Mouse (Mus musculus) heart, adult 2 months (tissue): ENCODE results near the gene Ncor2. TPM values are rescaled to one million over a fixed set of nuclear protein-coding genes. Genes with fewer than 3 reads are reported as not detected.

Source experiments
- DNase-seq, 2 experiments: peaks; one replicate each; pipeline ENCODE4 v3.0.0; 2021
- H3K27ac ChIP-seq: fragments of 200-600 bp; 2 replicates; pipeline ENCODE4 v1.8.1; 2022
- H3K27me3 ChIP-seq: fragments of 200-500 bp; 2 replicates; pipeline ENCODE4 v1.6.1; 2012; ENCODE audit warnings: mild to moderate bottlenecking, low read length, inconsistent platforms, mixed read lengths; ENCODE audit not compliant: control insufficient read depth, insufficient read depth
- H3K36me3 ChIP-seq: fragments of 200-500 bp; 2 replicates; pipeline ENCODE4 v1.6.1; 2012; ENCODE audit warnings: low read length, inconsistent platforms; ENCODE audit not compliant: control insufficient read depth, insufficient read depth
- H3K4me1 ChIP-seq: fragments of 200-500 bp; 2 replicates; pipeline ENCODE4 v1.6.1; 2011; ENCODE audit warnings: low read length; ENCODE audit not compliant: control insufficient read depth, insufficient read depth
- H3K4me3 ChIP-seq: fragments of 200-600 bp; 2 replicates; pipeline ENCODE4 v1.8.1; 2022
- H3K79me2 ChIP-seq: fragments of 200-500 bp; replicated peaks from 2 replicates; pipeline ENCODE4 v1.6.1; 2012; ENCODE audit warnings: mild to moderate bottlenecking, inconsistent platforms, low read length, moderate library complexity, mixed read lengths; ENCODE audit not compliant: control insufficient read depth, insufficient read depth
- H3K9ac ChIP-seq: fragments of 200-500 bp; 2 replicates; pipeline ENCODE4 v1.6.1; 2012; ENCODE audit warnings: low read depth, mild to moderate bottlenecking, control low read depth, inconsistent platforms, low read length, mixed read lengths
- CTCF ChIP-seq: fragments of 200-600 bp; IDR thresholded peaks from 2 replicates; pipeline ENCODE4 v1.8.1; 2022; ENCODE audit warnings: antibody characterized with exemption, mild to moderate bottlenecking, moderate library complexity
- EP300 ChIP-seq: fragments of 200-500 bp; IDR thresholded peaks from 2 replicates; pipeline ENCODE4 v1.6.1; 2011; ENCODE audit warnings: low read depth, low read length, control low read depth; ENCODE audit not compliant: insufficient read depth
- POLR2A ChIP-seq: fragments of 200-500 bp; IDR thresholded peaks from 2 replicates; pipeline ENCODE4 v1.6.1; 2011; ENCODE audit warnings: mild to moderate bottlenecking, low read depth, low read length, control low read depth; ENCODE audit not compliant: insufficient read depth
- WGBS: fragments of 180-500 bp; shearing (Covaris S2); methylation state at CpG from one replicate; pipeline ENCODE4 v1.1.7; 2018; 5-methylcytosine and 5-hydroxymethylcytosine counted together
- intact Hi-C: fragments of 180-260 bp; cut with DNase I; formaldehyde crosslinking; loops from one replicate; pipeline ENCODE4 v1.15.1; 2025
- polyA plus RNA-seq: library from polyadenylated mRNA; depleted of rRNA; stranded (reverse); fragments of >200 nt; gene quantifications from 2 replicates; pipeline ENCODE4 v1.2.3, GENCODE M21; 2012; rRNA removed
- total RNA-seq, 2 experiments: library from RNA; stranded (reverse); gene quantifications; 2 replicates each; pipeline ENCODE4 v1.2.3; 2021

The Ncor2 gene
- total and polyA plus RNA-seq, 3 experiments: 39.1 to 77.5 (median 73.5) TPM

DNA sequence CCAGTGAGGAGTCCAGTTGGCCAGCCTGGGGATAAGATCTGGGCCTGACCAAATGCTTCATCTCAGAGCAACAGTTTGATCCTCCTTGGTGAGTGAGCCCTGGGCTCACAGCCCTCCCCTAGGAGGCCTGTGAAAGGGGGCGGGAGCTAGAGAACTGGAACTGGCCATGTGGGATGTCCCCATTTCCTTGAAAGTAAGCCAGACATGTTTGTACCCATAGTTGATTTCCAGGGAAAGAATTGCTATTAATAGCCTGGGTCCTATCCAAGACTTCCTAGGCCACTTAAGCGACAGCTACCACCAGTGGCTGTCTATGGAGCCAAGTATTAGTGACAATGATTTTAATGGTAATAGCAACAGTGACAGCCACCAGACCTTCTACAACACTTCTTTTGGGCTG is 189.3 kb downstream of the Ncor2 start:
- Histone ChIP-seq H3K79me2 (no peaks in the 10 kb centered on the region), H3K36me3 (no peaks in the 10 kb centered on the region), H3K9ac (no peak overlapping the region), H3K4me1 (peaks cover 13% of the 10 kb centered on the region), H3K4me3 (no peak overlapping the region), H3K27me3 (no peaks in the 10 kb centered on the region), H3K27ac (peak overlapping the region; percentile 37)
- intact Hi-C loops: no loop called here
- no peak for TF ChIP-seq CTCF
- 0 out of 2 replicates have a peak, but pooled peaks have one; percentile 28 for TF ChIP-seq EP300
- no peak for TF ChIP-seq POLR2A
- peak in 1 of 2 experiments; percentile 59 for DNase-seq
- WGBS: 25% methylated on average over 2 of the region's 2 CpGs

- peaks cover 6% of the 10 kb centered on the region for H3K4me1 ChIP-seq
- intact Hi-C loops: no loop called here
- TF ChIP-seq CTCF: no peak
- H3K4me3 ChIP-seq: no peak overlapping the region
- H3K27me3 ChIP-seq: no peaks in the 10 kb centered on the region
- no peaks in the 10 kb centered on the region for H3K36me3 ChIP-seq
- H3K27ac ChIP-seq: no peak overlapping the region
- no peak for DNase-seq
- H3K9ac ChIP-seq: no peak overlapping the region
- WGBS: 89% methylated on average over 5 of the region's 5 CpGs
- H3K79me2 ChIP-seq: no peaks in the 10 kb centered on the region
These were observed 192.4 kb downstream of the Ncor2 start for GRCm38 (mm10) chr5:124986656-124987055.

DNA sequence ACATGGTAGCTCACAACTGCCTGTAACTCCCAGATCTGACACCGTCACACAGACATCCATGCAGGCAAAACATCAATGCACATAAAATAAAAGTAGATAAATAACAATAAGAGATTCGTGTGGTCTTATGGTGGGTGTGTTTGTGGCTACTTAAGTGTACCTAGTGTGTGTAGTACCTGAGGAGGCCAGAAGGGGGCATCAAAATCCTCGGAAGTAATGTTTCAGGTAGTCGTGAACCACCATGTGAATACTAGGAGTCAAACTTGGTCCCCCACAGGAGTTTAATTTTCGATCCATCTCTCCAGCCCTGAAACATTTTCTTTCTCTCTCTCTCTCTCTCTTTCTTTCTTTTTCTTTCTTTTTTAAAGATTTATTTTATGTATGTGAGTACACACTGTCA is 192.8 kb downstream of the Ncor2 start:
- Histone ChIP-seq H3K27ac (no peak overlapping the region), H3K27me3 (no peaks in the 10 kb centered on the region), H3K9ac (no peak overlapping the region), H3K4me1 (peaks cover 6% of the 10 kb centered on the region), H3K4me3 (no peak overlapping the region), H3K36me3 (no peaks in the 10 kb centered on the region), H3K79me2 (no peaks in the 10 kb centered on the region)
- no peak for DNase-seq
- WGBS: 94% methylated on average over 5 of the region's 5 CpGs
- TF ChIP-seq EP300: no peak
- peak; percentile 49 for TF ChIP-seq CTCF
- TF ChIP-seq POLR2A: no peak
- intact Hi-C loops: no loop called here

DNA sequence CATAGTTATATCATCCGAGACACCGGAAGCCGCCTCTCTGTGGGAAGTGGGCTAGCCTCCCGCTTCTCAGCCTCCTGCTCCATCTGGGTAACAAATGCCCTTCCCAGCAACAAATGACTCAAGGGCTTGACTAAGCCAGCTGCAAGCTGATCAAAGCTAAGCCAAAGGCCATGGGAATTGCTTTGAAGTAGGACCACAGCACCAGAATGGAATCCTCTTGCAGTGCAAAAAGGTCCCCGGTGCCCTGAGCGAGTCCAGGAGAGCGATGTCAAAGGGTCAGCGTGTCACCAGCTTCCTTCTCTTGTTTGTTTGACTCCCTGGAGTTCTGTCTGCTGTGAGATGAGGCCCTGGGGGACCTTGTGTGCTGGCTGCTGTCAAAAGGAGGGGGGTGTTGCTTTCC is 209.2 kb downstream of the Ncor2 start:
- no peak for TF ChIP-seq CTCF
- TF ChIP-seq POLR2A: no peak
- no peak for TF ChIP-seq EP300
- H3K79me2 ChIP-seq: no peaks in the 10 kb centered on the region
- H3K4me1 ChIP-seq: no peaks in the 10 kb centered on the region
- intact Hi-C loops: no loop called here
- 43% methylated on average over 8 of the region's 8 CpGs for WGBS
- no peaks in the 10 kb centered on the region for H3K36me3 ChIP-seq
- DNase-seq: no peak
- no peak overlapping the region for H3K27ac ChIP-seq
- no peak overlapping the region for H3K4me3 ChIP-seq
- H3K9ac ChIP-seq: no peak overlapping the region
- H3K27me3 ChIP-seq: no peaks in the 10 kb centered on the region

Other genes with a start within 250 kb of the Ncor2 start
- gene Rflna, start 176.0 kb downstream of the Ncor2 start, total RNA-seq: under 1 TPM; 0.13 to 0.39 TPM
- 0.78 and 0.85 TPM in 2 replicates for gene Rflna, start 176.0 kb downstream of the Ncor2 start, polyA plus RNA-seq
- gene Scarb1, start 161.9 kb upstream of the Ncor2 start, total RNA-seq: 10 to 100 TPM; 23.6 to 27.8 TPM
- 55.5 and 77.5 TPM in 2 replicates for gene Scarb1, start 161.9 kb upstream of the Ncor2 start, polyA plus RNA-seq
- under 1 TPM in 1 of 2 experiments, not detected in 1; 0.21 TPM for gene Gm10382, start 210.1 kb upstream of the Ncor2 start, total RNA-seq
- 0.12 and 0.23 TPM in 2 replicates for gene Gm10382, start 210.1 kb upstream of the Ncor2 start, polyA plus RNA-seq
- gene Ubc, start 211.0 kb upstream of the Ncor2 start, total RNA-seq: 1,000 to 10,000 TPM in 1 of 2 experiments, 100 to 1,000 TPM in 1; 894 to 1,473 TPM
- 664 and 1,033 TPM in 2 replicates for gene Ubc, start 211.0 kb upstream of the Ncor2 start, polyA plus RNA-seq